Mouse (Mus musculus): ENCODE measurements around the gene Dgcr8. TPM values are rescaled to one million over a fixed set of nuclear protein-coding genes. Genes with fewer than 3 reads are reported as not detected.
"Not testable (repeated sequence)": the region's sequence is repeated elsewhere in the genome, so short reads cannot be mapped to it uniquely, and the experiment has no call there.

Dgcr8 gene
- 10 to 100 TPM; 41.8 to 44.2 TPM for total RNA-seq (2021)

DNA sequence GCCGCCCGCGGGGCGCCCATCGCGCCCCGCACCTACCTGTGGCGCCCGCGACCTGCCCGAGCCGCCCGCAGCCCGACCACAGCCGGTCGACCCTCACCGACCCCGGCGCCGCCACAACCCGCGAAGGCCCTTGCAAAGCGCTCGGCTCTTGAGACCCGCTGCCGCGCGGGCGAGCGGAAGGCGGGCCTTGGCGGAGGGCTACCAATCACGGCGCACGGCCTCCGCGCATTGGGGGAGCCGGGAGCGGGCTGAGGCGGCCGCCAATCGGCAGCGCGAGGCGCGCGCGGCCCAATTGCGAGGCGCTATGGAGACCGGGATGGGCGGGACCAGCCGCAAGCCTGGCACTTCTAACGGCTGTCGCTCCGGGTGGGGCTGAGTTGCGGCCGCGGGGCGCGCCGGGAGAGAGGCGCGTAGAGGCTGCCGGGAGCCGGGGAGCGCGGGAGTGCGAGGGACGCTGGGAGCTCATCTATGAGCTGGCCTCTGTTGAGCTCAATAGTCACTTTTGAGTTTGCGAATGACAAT, at the start of gene Dgcr8:
Dgcr8 (minus strand) TSS at position 180 of the 522 bp plus-strand sequence.
- intact Hi-C loops (cut with DNase I): no loop called here
- DNase-seq (ENCODE audit: extremely low spot score in 1 of 2, low spot score in 2 of 2): peak; percentile 98 to 99

DNA sequence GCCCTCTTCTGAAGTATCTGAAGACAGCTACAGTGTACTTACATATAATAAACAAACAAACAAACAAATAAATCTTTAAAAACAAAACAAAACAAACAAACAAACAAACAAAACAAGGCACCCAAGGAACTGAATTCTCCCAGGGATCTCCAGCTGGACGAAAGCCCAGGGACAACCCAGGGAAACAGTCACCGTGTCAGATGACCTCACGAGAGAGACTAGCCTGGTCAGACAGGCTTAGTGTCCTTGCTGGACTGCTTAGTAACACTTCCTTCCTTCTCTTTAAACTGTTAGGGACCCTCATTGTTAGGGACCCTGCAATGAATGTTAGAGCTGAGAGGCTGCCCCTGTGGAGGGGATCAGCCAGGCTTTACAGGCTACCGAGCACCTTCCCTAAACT, 48.2 kb upstream of the Dgcr8 start:
- DNase-seq (ENCODE audit: extremely low spot score in 1 of 2, low spot score in 2 of 2): no peak
- intact Hi-C loops (cut with DNase I): no loop called here

GRCm38 (mm10) chr16:18335981-18336380, 46.9 kb upstream of the Dgcr8 start:
- intact Hi-C loops (cut with DNase I): no loop called here

GRCm38 (mm10) chr16:18333976-18334375, 44.9 kb upstream of the Dgcr8 start:
- intact Hi-C loops (cut with DNase I): no loop called here

More at GRCm38 (mm10) chr16:18335981-18336380, 46.9 kb upstream of the Dgcr8 start:
- no peak for DNase-seq (ENCODE audit: extremely low spot score in 1 of 2, low spot score in 2 of 2)

GRCm38 (mm10) chr16:18328524-18328923, 39.5 kb upstream of the Dgcr8 start:
- intact Hi-C loops (cut with DNase I): no loop called here
- DNase-seq (ENCODE audit: extremely low spot score in 1 of 2, low spot score in 2 of 2): no peak

More at GRCm38 (mm10) chr16:18333976-18334375, 44.9 kb upstream of the Dgcr8 start:
- no peak for DNase-seq (ENCODE audit: extremely low spot score in 1 of 2, low spot score in 2 of 2)

GRCm38 (mm10) chr16:18327936-18328335, 38.9 kb upstream of the Dgcr8 start:
- intact Hi-C loops (cut with DNase I): no loop called here
- no peak for DNase-seq (ENCODE audit: extremely low spot score in 1 of 2, low spot score in 2 of 2)

GRCm38 (mm10) chr16:18325741-18326140, 36.7 kb upstream of the Dgcr8 start:
- intact Hi-C loops (cut with DNase I): no loop called here
- DNase-seq (ENCODE audit: extremely low spot score in 1 of 2, low spot score in 2 of 2): no peak

GRCm38 (mm10) chr16:18324031-18324430, 35.0 kb upstream of the Dgcr8 start:
- intact Hi-C loops (cut with DNase I): no loop called here
- no peak for DNase-seq (ENCODE audit: extremely low spot score in 1 of 2, low spot score in 2 of 2)

DNA sequence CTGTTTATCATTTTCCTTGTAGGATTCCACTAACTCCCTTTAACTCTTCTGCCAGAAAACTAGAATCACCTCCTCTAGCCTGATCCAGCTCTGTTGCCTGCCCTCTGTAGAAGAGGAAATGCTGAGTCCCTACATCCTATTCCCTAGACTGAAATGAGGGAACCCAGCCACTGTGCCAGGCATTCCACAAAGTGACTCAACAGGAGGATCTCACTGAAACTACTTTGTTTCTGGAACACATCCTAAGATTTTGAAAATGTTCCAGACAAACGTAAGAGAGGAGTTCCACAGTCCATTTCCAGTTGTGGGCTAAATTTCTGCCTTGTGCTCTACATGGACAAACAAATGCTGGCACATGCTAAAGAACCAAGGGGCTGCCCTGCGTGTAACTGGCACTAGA, 34.4 kb upstream of the Dgcr8 start:
- DNase-seq (ENCODE audit: extremely low spot score in 1 of 2, low spot score in 2 of 2): no peak
- intact Hi-C loops (cut with DNase I): no loop called here

DNA sequence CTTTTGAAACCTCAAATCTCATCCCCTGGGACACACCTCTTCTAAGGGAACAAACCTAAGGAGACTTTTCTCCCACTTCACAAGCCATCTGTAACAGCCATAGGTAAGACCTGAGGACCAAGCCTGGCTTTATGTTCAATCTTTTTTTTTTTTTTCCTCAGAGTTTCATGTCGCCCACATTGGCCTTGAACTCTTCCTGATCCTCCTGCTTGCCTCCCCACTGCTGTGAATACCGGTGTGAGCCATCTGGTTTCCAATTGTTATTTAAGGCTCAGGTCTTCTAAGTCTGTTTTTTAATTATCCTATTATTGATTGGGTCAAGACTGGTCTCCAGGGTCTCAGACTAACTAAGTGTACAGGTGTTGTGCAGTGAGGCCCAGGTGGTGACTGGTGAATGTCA, 32.4 kb upstream of the Dgcr8 start:
- DNase-seq (ENCODE audit: extremely low spot score in 1 of 2, low spot score in 2 of 2): no peak
- intact Hi-C loops (cut with DNase I): no loop called here

DNA sequence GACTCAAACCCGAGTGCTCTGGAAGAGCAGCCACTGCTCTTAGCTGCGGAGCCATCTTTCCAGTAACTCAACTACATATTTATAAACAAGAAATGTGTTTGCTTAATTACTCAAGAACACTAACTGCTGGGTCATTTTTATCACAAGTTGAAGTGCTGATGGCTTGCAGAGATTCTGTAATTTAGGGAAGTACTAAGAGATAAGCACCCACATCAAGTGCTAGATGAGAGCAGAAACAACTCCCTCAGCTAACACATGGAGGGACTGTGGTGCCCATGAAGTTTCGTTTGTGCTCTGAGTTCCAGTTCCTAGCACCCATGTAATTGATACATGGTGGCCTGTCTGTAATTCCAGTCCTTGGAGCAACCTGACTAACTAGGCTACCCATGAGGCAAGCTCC, 29.9 kb upstream of the Dgcr8 start:
- DNase-seq (ENCODE audit: extremely low spot score in 1 of 2, low spot score in 2 of 2): no peak
- intact Hi-C loops (cut with DNase I): no loop called here

- intact Hi-C loops (cut with DNase I): no loop called here
- no peak for DNase-seq (ENCODE audit: extremely low spot score in 1 of 2, low spot score in 2 of 2)
These were observed 19.1 kb upstream of the Dgcr8 start for GRCm38 (mm10) chr16:18308159-18308558.

DNA sequence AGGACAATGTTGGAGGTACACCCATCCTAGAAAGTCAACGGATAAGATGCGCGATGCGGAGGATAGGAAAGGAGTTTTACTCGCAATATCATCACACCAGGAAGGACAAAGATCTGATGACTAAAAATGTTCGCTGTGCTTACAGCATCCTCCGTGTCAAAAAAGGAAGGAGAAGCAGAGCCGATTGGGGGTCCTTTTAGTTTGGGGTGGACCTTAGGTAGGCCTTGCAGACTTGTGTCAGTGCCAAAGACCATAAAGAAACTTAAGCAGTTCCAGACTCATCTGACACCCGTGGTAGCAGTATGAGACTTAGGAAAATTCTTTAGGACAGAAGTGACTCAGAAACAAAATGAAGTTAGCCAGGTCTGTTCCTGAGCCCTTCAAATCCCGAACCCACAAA, 568 bp upstream of the Dgcr8 start:
- DNase-seq (ENCODE audit: extremely low spot score in 1 of 2, low spot score in 2 of 2); intact Hi-C loops (cut with DNase I): not testable (repeated sequence)

DNA sequence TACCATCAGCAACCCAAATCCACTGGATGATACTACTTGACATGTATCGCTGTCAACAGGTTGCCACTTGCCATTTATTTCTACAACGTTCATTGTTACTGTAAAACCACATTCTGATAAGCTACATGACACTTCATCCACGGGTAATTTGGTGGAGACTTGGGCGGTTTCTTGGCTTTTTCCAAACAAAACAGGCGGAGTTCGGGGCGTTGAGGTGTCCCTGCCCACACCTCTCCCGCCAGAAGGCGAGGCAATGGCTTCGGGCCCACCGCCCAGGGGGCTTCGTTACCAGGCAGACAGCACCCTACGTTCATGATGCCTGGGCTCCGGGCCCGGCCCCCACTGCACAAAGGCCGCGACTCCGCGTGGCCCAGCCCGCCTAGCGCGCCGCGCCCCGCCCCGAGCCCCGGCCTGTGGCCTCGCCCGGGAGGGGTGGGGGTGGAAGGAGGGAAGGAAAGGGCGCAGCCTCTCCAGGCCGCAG, 425 bp downstream of the Dgcr8 start:
- peak in 1 of 2 experiments; percentile 86 for DNase-seq (ENCODE audit: extremely low spot score in 1 of 2, low spot score in 2 of 2)
- intact Hi-C loops (cut with DNase I): no loop called here

- DNase-seq (ENCODE audit: extremely low spot score in 1 of 2, low spot score in 2 of 2): no peak
- intact Hi-C loops (cut with DNase I): no loop called here
These were observed 880 bp downstream of the Dgcr8 start for GRCm38 (mm10) chr16:18288166-18288565.

DNA sequence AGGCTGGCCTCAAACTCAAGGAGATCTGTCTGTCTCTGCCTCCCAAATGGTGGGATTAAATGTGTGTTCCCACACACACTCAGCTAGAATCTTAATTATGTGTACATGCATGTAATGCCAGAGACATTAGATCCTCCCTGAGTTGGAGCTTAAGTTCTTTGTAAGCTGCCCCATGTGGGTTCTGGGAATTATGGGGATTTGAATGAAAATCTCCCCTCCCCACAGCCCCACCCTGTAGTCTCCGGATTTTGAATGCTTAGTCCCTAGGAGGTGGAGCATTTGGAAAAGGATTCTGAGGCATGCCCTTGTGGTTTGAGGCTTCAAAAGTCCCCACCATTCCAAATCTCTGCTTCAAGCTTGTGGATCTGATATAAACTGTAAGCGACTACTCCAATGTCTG, 13.9 kb downstream of the Dgcr8 start:
- intact Hi-C loops (cut with DNase I): no loop called here

DNA sequence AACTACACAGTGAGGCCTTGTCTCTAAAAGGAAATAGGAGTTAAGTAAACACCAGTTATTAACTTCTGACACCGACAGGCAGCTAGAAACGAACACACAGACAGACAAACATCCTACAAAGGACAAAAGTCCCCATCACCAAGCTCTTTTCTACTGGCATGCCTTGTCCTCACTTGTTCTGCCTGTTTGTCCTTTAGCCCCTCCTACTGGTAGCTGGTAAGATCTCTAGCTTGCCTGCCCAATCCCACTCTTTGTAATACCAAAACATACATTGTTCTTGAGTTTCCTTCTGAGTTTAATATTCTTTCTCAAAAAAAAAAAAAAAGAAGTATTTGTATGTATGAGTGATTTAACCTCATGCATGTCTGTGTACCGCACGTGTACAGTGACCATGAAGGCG, 20.9 kb downstream of the Dgcr8 start:
- DNase-seq (ENCODE audit: extremely low spot score in 1 of 2, low spot score in 2 of 2): no peak

More for the DNA sequence above, 13.9 kb downstream of the Dgcr8 start:
- no peak for DNase-seq (ENCODE audit: extremely low spot score in 1 of 2, low spot score in 2 of 2)

GRCm38 (mm10) chr16:18265024-18265423, 24.0 kb downstream of the Dgcr8 start:
- DNase-seq (ENCODE audit: extremely low spot score in 1 of 2, low spot score in 2 of 2): no peak
- intact Hi-C loops (cut with DNase I): no loop called here

More for the DNA sequence above, 20.9 kb downstream of the Dgcr8 start:
- intact Hi-C loops (cut with DNase I): no loop called here

DNA sequence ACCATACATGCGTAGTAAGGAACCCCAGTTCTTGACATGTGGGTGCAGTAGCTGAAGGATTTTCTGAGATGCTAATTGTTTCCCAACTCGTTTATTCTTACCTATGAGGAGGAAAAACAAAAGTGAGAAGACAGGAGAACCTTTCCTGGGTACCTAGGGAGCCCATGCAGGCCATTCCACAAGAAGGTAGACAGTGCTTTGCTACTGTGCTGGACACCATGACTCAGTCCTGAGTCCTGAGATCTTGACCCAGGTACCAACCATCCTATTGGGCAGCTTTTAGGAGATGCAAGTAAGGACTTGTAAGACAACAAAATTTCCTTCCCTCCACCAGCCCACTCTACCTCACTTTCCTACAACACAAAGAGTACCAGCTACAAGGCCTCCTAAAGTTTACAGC, 30.8 kb downstream of the Dgcr8 start, which contains the start of gene Gm49776:
Gm49776 (minus strand) TSS at position 101 of the 400 bp plus-strand sequence.
- no peak for DNase-seq (ENCODE audit: extremely low spot score in 1 of 2, low spot score in 2 of 2)
- intact Hi-C loops (cut with DNase I): no loop called here

DNA sequence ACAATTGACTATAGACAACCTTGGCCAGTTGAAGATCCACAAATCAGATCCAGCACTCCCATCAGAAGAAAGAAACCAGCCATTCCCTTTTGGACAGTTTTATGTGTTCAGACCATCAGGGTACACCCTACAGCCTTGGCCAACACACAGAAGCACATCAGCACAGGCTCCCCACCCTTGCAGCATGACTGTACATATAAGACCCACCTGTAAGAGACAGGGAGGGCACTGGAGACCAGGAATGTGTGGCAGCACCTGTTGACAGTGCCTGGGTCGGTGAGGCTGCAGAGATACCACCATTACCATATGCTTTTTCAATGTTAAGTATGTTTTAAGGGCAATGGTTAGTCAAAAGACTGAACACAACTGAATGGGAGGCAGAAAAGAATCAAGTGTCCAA, 35.2 kb downstream of the Dgcr8 start:
- no peak for DNase-seq (ENCODE audit: extremely low spot score in 1 of 2, low spot score in 2 of 2)
- intact Hi-C loops (cut with DNase I): no loop called here

- intact Hi-C loops (cut with DNase I): no loop called here
- DNase-seq (ENCODE audit: extremely low spot score in 1 of 2, low spot score in 2 of 2): no peak
These were observed 36.3 kb downstream of the Dgcr8 start for GRCm38 (mm10) chr16:18252736-18253135.
